Mouse (Mus musculus) limb, embryonic 12.5 days (tissue): ENCODE data around the gene Rdh14. TPM values are rescaled to one million over a fixed set of nuclear protein-coding genes. Genes with fewer than 3 reads are reported as not detected.
A peak's percentile ranks its signal among the peaks of the same experiment; 100 is the strongest.

Experiments used
- ATAC-seq: fragments of 200-750 bp; cut with Nextera tagmentation; 2 replicates; pipeline ENCODE4 v1.8.0; 2017; ENCODE audit warnings: low read depth, moderate TSS enrichment; ENCODE audit not compliant: insufficient number of reproducible peaks, insufficient read depth, low FRiP score, low TSS enrichment
- H3K27ac ChIP-seq: fragments of 300-500 bp; sonication (generic); 2 replicates; pipeline ENCODE4 v1.5.1; 2016; ENCODE audit warnings: mild to moderate bottlenecking, moderate library complexity
- H3K27me3 ChIP-seq: fragments of 300-500 bp; sonication (generic); 2 replicates; pipeline ENCODE4 v1.6.1; 2016; ENCODE audit warnings: mild to moderate bottlenecking, moderate library complexity
- H3K36me3 ChIP-seq: fragments of 300-500 bp; sonication (generic); 2 replicates; pipeline ENCODE4 v1.6.1; 2016; ENCODE audit warnings: mild to moderate bottlenecking, moderate library complexity
- H3K4me1 ChIP-seq: fragments of 300-500 bp; sonication (generic); replicated peaks from 2 replicates; pipeline ENCODE4 v1.6.1; 2016
- H3K4me2 ChIP-seq: fragments of 300-500 bp; sonication (generic); 2 replicates; pipeline ENCODE4 v1.6.1; 2016; ENCODE audit warnings: mild to moderate bottlenecking, moderate library complexity
- H3K4me3 ChIP-seq: fragments of 300-500 bp; sonication (generic); replicated peaks from 2 replicates; pipeline ENCODE4 v1.5.1; 2016; ENCODE audit warnings: mild to moderate bottlenecking
- H3K9ac ChIP-seq: fragments of 300-500 bp; sonication (generic); replicated peaks from 2 replicates; pipeline ENCODE4 v1.6.1; 2016; ENCODE audit warnings: mild to moderate bottlenecking, moderate library complexity
- H3K9me3 ChIP-seq: fragments of 300-500 bp; sonication (generic); 2 replicates; pipeline ENCODE4 v1.6.1; 2016; ENCODE audit warnings: mild to moderate bottlenecking, moderate library complexity
- WGBS: fragments of 180-500 bp; shearing (Covaris S2); methylation state at CpG from one replicate; pipeline ENCODE4 v1.1.7; 2016; 5-methylcytosine and 5-hydroxymethylcytosine counted together
- polyA plus RNA-seq: library from polyadenylated mRNA; unstranded; fragments of >200 nt; fragmentation: Nextera tagmentation; extraction: Ambion mirVana; gene quantifications from 2 replicates; pipeline ENCODE4 v1.2.1, GENCODE M21; 2016

Gene Rdh14
- polyA plus RNA-seq, 1 experiment from 2014 or later = 33.1 TPM

DNA sequence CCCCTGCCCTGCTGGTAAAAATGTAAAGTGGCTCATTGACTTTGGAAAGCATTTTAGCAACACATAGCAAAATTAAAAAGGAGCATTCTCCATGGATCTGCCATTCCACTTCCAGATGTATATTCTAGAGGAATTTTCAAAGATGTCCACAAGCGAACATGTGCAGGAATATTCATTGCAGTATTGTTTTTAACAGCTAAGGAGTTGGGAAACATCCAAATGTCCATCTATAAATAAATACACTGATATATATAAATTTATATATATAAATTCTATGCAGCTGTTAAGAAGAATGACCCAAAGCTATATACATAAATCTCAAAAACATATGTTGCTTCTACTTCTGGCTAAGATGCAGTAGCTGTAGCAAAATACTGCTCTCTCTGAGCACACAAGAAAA lies 40.4 kb downstream of the Rdh14 start:
- Histone ChIP-seq H3K9me3 (no peaks in the 10 kb centered on the region), H3K27ac (no peak overlapping the region), H3K4me2 (no peak overlapping the region), H3K27me3 (peaks cover 8% of the 10 kb centered on the region), H3K9ac (no peak overlapping the region), H3K36me3 (no peaks in the 10 kb centered on the region), H3K4me1 (no peaks in the 10 kb centered on the region), H3K4me3 (no peak overlapping the region)
- WGBS = 86% methylated on average over 1 of the region's 1 CpGs
- no peak for ATAC-seq

GRCm38 (mm10) chr12:10438054-10439001 lies 47.8 kb downstream of the Rdh14 start:
- 13% methylated on average over 15 of the region's 15 CpGs for WGBS
- no peaks in the 10 kb centered on the region for H3K36me3 ChIP-seq
- no peaks in the 10 kb centered on the region for H3K9me3 ChIP-seq
- peak; percentile 77 for ATAC-seq
- H3K4me1 ChIP-seq = peaks cover 19% of the 10 kb centered on the region
- 0 out of 2 replicates have a peak overlapping the region, but pooled peaks have one; percentile 8 for H3K4me2 ChIP-seq
- H3K4me3 ChIP-seq = no peak overlapping the region
- no peak overlapping the region for H3K9ac ChIP-seq
- no peak overlapping the region for H3K27ac ChIP-seq
- peaks cover 13% of the 10 kb centered on the region for H3K27me3 ChIP-seq

GRCm38 (mm10) chr12:10439483-10440235 lies 49.1 kb downstream of the Rdh14 start:
- no peak for ATAC-seq
- H3K27me3 ChIP-seq = peaks cover 13% of the 10 kb centered on the region
- WGBS = 36% methylated on average over 14 of the region's 14 CpGs

More at GRCm38 (mm10) chr12:10439483-10440235, 49.1 kb downstream of the Rdh14 start:
- no peak overlapping the region for H3K9ac ChIP-seq
- no peak overlapping the region for H3K27ac ChIP-seq
- peaks cover 19% of the 10 kb centered on the region for H3K4me1 ChIP-seq
- H3K9me3 ChIP-seq = no peaks in the 10 kb centered on the region
- no peak overlapping the region for H3K4me3 ChIP-seq
- no peaks in the 10 kb centered on the region for H3K36me3 ChIP-seq
- no peak overlapping the region for H3K4me2 ChIP-seq

Other genes starting within 250 kb of the Rdh14 start
- not detected in 2 replicates for gene Nt5c1b, start 20.8 kb upstream of the Rdh14 start, polyA plus RNA-seq